ENCODE assay signal across 31 mouse cellular contexts in genomic region chr12:77091700-77092099, GRCm38 (mm10).
"Had no signal": no experiment of that assay in that cellular context is flagged by ENCODE, and none has a peak within 500 bp of the region (broad histone marks: within the 10 kb centered on the region; RNA-seq: fewer than 3 reads in every experiment).

No protein-coding gene starts in this region.

- H3K27ac ChIP-seq: limb, embryonic 10.5 days; limb, embryonic 12.5 days; limb, embryonic 13.5 days; limb, embryonic 15.5 days; liver, embryonic 12.5 days; liver, embryonic 13.5 days; liver, embryonic 14.5 days; liver, embryonic 15.5 days; lung, embryonic 15.5 days; macrophage; midbrain, embryonic 10.5 days; midbrain, embryonic 12.5 days; midbrain, embryonic 13.5 days; midbrain, embryonic 15.5 days; neural tube, embryonic 12.5 days; neural tube, embryonic 13.5 days had no signal

- H3K27me3 ChIP-seq: limb, embryonic 12.5 days; limb, embryonic 13.5 days; limb, embryonic 15.5 days; liver, embryonic 12.5 days; liver, embryonic 13.5 days; liver, embryonic 15.5 days; lung, embryonic 15.5 days; megakaryocyte, embryonic 14.5 days; midbrain, embryonic 12.5 days; midbrain, embryonic 13.5 days; midbrain, embryonic 15.5 days; neural tube, embryonic 12.5 days; neural tube, embryonic 13.5 days had no signal

- H3K9me3 ChIP-seq: limb, embryonic 10.5 days; limb, embryonic 12.5 days; limb, embryonic 13.5 days; limb, embryonic 15.5 days; liver, embryonic 12.5 days; liver, embryonic 13.5 days; liver, embryonic 15.5 days; lung, embryonic 15.5 days; midbrain, embryonic 10.5 days; midbrain, embryonic 12.5 days; midbrain, embryonic 13.5 days; midbrain, embryonic 15.5 days; neural tube, embryonic 12.5 days; neural tube, embryonic 13.5 days had no signal

- H3K9ac ChIP-seq: limb, embryonic 12.5 days; limb, embryonic 13.5 days; limb, embryonic 15.5 days; liver, embryonic 12.5 days; liver, embryonic 13.5 days; liver, embryonic 14.5 days; liver, embryonic 15.5 days; liver, postnatal 0 days; lung, embryonic 14.5 days; lung, embryonic 15.5 days; midbrain, embryonic 12.5 days; midbrain, embryonic 13.5 days; midbrain, embryonic 15.5 days; neural tube, embryonic 12.5 days; neural tube, embryonic 13.5 days had no signal

- H3K4me2 ChIP-seq: limb, embryonic 12.5 days; limb, embryonic 13.5 days; limb, embryonic 15.5 days; liver, embryonic 11.5 days; liver, embryonic 12.5 days; liver, embryonic 13.5 days; liver, embryonic 15.5 days; lung, embryonic 14.5 days; lung, embryonic 15.5 days; midbrain, embryonic 11.5 days; midbrain, embryonic 12.5 days; midbrain, embryonic 13.5 days; midbrain, embryonic 15.5 days; neural tube, embryonic 12.5 days; neural tube, embryonic 13.5 days had no signal

- H3K36me3 ChIP-seq: limb, embryonic 10.5 days; limb, embryonic 12.5 days; limb, embryonic 13.5 days; limb, embryonic 15.5 days; liver, embryonic 12.5 days; liver, embryonic 13.5 days; liver, embryonic 15.5 days; lung, embryonic 15.5 days; midbrain, embryonic 10.5 days; midbrain, embryonic 12.5 days; midbrain, embryonic 13.5 days; midbrain, embryonic 15.5 days; neural tube, embryonic 12.5 days; neural tube, embryonic 13.5 days had no signal

- DNase-seq: left cerebral cortex, postnatal 4 days; liver; liver, embryonic 13.5 days; liver, postnatal 0 days; lung, adult 18-20 months; lung, adult 2 months; lung, embryonic 14.5 days; lung, postnatal 10 days; lung, postnatal 14 days; lung, postnatal 36 days; lung, postnatal 4 days; midbrain, embryonic 14.5 days had no signal

- H3K4me3 ChIP-seq: limb, embryonic 10.5 days; limb, embryonic 12.5 days; limb, embryonic 13.5 days; limb, embryonic 15.5 days; liver, embryonic 12.5 days; liver, embryonic 13.5 days; liver, embryonic 15.5 days; lung, embryonic 15.5 days; megakaryocyte, embryonic 14.5 days; midbrain, embryonic 10.5 days; midbrain, embryonic 12.5 days; midbrain, embryonic 13.5 days; midbrain, embryonic 15.5 days; myocyte; neural tube, embryonic 12.5 days; neural tube, embryonic 13.5 days had no signal

- H3K4me1 ChIP-seq: limb, embryonic 12.5 days; limb, embryonic 13.5 days; midbrain, embryonic 10.5 days; midbrain, embryonic 12.5 days; midbrain, embryonic 15.5 days; neural tube, embryonic 12.5 days; neural tube, embryonic 13.5 days had no signal
